Mouse (Mus musculus): ENCODE data around the gene Casp2. TPM values are rescaled to one million over a fixed set of nuclear protein-coding genes. Genes with fewer than 3 reads are reported as not detected.

Casp2 gene
- total RNA-seq, 2 experiments from 2014 or later = 68.3 to 76.1 TPM

- ATAC-seq (replicated peaks; ENCODE audit: low FRiP score, low TSS enrichment, poor library complexity, severe bottlenecking) = no peak
Measured at GRCm38 (mm10) chr6:42330216-42330615, 65.4 kb downstream of the Casp2 start.

GRCm38 (mm10) chr6:42330946-42331345 lies 66.2 kb downstream of the Casp2 start:
- ATAC-seq (replicated peaks; ENCODE audit: low FRiP score, low TSS enrichment, poor library complexity, severe bottlenecking) = no peak

Other genes with a start within 250 kb of the Casp2 start
- gene Sva, start 226.6 kb upstream of the Casp2 start, total RNA-seq (2014; fragmentation: Nextera tagmentation) = not detected in 2 replicates
- gene Sva, start 226.6 kb upstream of the Casp2 start, total RNA-seq (2017) = not detected in 2 replicates
- not detected in 2 replicates for gene Tas2r139, start 124.0 kb upstream of the Casp2 start, total RNA-seq (2014; fragmentation: Nextera tagmentation)
- not detected in 2 replicates for gene Tas2r139, start 124.0 kb upstream of the Casp2 start, total RNA-seq (2017)
- not detected in 2 replicates for gene Tas2r144, start 49.7 kb upstream of the Casp2 start, total RNA-seq (2014; fragmentation: Nextera tagmentation)
- gene Tas2r144, start 49.7 kb upstream of the Casp2 start, total RNA-seq (2017) = not detected in 2 replicates
- 6.0 and 7.8 TPM in 2 replicates for gene Gstk1, start 19.1 kb upstream of the Casp2 start, total RNA-seq (2014; fragmentation: Nextera tagmentation)
- 1.6 and 5.3 TPM in 2 replicates for gene Gstk1, start 19.1 kb upstream of the Casp2 start, total RNA-seq (2017)
- gene Tmem139, start 3.0 kb upstream of the Casp2 start, total RNA-seq (2014; fragmentation: Nextera tagmentation) = not detected in 2 replicates
- gene Tmem139, start 3.0 kb upstream of the Casp2 start, total RNA-seq (2017) = not detected in 2 replicates
- not detected in 2 replicates for gene Clcn1, start 21.7 kb downstream of the Casp2 start, total RNA-seq (2014; fragmentation: Nextera tagmentation)
- gene Clcn1, start 21.7 kb downstream of the Casp2 start, total RNA-seq (2017) = not detected in 2 replicates
- not detected in 2 replicates for gene Fam131b, start 59.7 kb downstream of the Casp2 start, total RNA-seq (2014; fragmentation: Nextera tagmentation)
- not detected in 2 replicates for gene Fam131b, start 59.7 kb downstream of the Casp2 start, total RNA-seq (2017)
- gene Zyx, start 84.6 kb downstream of the Casp2 start, total RNA-seq (2014; fragmentation: Nextera tagmentation) = 43.6 and 51.9 TPM in 2 replicates
- gene Zyx, start 84.6 kb downstream of the Casp2 start, total RNA-seq (2017) = 8.7 and 15.9 TPM in 2 replicates
- gene Epha1, start 108.3 kb downstream of the Casp2 start, total RNA-seq (2014; fragmentation: Nextera tagmentation) = not detected in 2 replicates
- gene Epha1, start 108.3 kb downstream of the Casp2 start, total RNA-seq (2017) = not detected in 2 replicates
- 1.3 TPM in 1 of 2 replicates, not detected in the other for gene Tas2r143, start 135.3 kb downstream of the Casp2 start, total RNA-seq (2014; fragmentation: Nextera tagmentation)
- not detected in 2 replicates for gene Tas2r143, start 135.3 kb downstream of the Casp2 start, total RNA-seq (2017)
- gene Tas2r135, start 140.4 kb downstream of the Casp2 start, total RNA-seq (2014; fragmentation: Nextera tagmentation) = not detected in 2 replicates
- gene Tas2r135, start 140.4 kb downstream of the Casp2 start, total RNA-seq (2017) = not detected in 2 replicates
- gene Tas2r126, start 169.6 kb downstream of the Casp2 start, total RNA-seq (2014; fragmentation: Nextera tagmentation) = not detected in 2 replicates
- gene Tas2r126, start 169.6 kb downstream of the Casp2 start, total RNA-seq (2017) = not detected in 2 replicates
- not detected in 2 replicates for gene Olfr458, start 200.2 kb downstream of the Casp2 start, total RNA-seq (2014; fragmentation: Nextera tagmentation)
- not detected in 2 replicates for gene Olfr458, start 200.2 kb downstream of the Casp2 start, total RNA-seq (2017)
- gene Olfr457, start 211.3 kb downstream of the Casp2 start, total RNA-seq (2014; fragmentation: Nextera tagmentation) = not detected in 2 replicates
- gene Olfr457, start 211.3 kb downstream of the Casp2 start, total RNA-seq (2017) = not detected in 2 replicates
- gene Olfr456, start 222.2 kb downstream of the Casp2 start, total RNA-seq (2014; fragmentation: Nextera tagmentation) = not detected in 2 replicates
- gene Olfr456, start 222.2 kb downstream of the Casp2 start, total RNA-seq (2017) = not detected in 2 replicates